Mouse (Mus musculus): ENCODE measurements at regions not wholly inside any gene's neighbourhood (a gene's known extent, or its start where the extent isn't known, plus 50 kb on each side); places are given as distances from the start of the nearest gene placed in this dataset.

DNA sequence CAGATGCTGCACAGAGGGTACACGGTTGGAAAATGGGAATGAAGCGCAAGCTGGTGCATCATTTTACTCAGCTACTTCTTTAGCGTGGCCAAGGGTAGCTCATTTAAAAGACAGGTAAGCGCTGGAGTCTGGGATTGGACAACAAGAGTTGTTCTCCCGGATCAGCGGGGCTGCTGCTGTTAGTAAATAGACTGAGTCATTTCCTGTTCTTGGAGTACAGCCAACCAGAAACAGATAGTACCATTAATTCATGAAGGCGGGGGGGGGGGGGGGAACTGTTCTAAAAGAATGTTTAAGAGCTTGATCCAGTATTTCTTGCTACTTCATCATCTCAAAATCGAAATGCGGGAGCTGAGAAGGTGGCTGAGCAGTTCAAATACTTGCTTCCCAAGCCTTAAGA is 183.5 kb upstream of the Rbms3 start:
- TF ChIP-seq CTCF (IDR thresholded peaks at IDR 0.05) (no peak), EP300 (IDR thresholded peaks at IDR 0.05) (no peak)

Data from lung, postnatal 0 days (tissue).